Mouse (Mus musculus) spleen, postnatal 10 days (tissue): ENCODE data around the gene Gm8773.
A peak's percentile ranks its signal among the peaks of the same experiment; 100 is the strongest.

Experiments
- DNase-seq, 2 experiments: peaks; one replicate each; pipeline ENCODE4 v3.0.0; 2021 to 2022; ENCODE audit warnings: low spot score in 2 of 2

Gene Gm8773

DNA sequence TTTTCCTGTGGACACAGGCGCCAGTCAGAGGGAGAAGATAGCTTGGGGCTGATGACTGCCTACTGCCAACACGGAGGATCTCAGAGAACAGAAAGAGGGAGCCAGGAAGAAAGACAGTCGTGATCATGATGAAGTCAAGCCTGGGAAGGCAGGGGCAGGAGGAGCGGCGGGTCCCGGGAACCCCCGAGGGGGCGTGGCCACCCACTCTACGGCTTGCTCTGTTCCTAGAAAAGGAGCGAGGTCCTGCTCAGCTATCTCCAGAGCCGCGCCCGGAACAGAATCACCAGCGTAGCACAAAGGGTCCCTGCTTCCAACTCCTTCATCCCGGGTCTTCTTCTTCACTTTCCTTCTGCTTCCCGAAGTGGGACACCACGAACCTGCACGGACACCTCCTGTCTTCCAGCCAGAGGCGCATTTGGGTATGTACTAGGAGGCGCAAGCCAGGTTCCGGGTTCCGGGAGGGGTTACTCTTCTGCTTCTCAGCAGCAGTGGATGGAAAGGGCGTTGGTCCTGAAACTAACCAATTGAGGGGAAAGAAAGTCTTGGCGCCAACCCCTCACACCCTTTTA is at the start of gene Gm8773:
TSS of gene Gm8773 (plus strand) at position 51 of the 569 bp plus-strand sequence.
- DNase-seq, result no peak

DNA sequence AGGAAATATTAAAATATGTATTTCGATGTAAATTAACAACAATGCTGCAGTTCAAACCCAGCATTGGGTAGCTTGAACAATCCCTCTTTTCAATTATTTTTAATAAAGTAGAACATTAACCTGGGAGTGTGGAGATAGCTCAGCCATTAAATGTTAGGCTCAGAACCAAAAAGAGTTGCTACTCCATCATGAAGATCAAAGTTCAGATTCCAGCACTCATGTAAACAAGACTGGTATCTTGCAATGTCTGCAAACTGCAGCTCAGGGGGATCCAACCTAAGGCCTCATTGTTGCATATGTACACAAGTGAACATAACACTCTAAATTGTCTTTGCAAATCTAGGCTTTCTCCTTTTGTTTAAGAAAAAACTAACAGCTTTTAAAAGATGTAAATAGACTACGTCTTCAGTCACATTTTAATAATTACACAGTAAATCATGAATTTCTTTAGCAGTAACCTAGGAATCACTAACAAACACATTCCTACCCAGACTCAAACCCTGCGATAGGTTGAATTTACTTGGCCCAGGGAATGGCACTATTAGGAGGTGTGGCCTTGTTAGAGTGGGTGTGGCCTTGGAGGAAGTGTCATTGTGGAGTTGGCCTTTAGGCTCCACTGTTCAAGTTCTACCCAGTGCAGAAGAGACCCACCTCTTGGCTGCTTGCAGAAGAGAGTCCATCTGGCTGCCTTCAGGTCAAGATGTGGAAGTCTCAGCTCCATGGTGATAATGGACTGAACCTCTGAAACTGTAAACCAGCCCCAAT is 39.8 kb upstream of the Gm8773 start:
- DNase-seq, result no peak

DNA sequence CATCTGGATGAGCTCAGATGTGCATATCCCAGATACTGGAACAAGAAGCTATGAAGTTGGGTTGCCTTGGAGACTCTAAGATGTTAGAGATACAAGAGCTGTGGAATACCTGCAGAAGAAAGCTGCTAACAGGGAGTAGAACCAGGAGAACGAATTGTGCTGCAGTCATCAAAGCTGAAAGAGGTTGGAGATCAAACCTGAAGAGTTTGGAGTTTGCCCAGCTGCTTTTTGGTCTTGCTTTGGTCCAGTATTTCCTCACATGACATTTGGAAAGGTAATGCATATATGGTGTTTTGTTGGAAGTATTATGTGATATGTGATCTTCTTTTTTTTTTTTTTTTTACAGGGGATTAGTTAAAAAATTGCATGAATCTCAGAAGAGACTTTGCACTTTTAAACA is 37.5 kb upstream of the Gm8773 start:
- no peak for DNase-seq

DNA sequence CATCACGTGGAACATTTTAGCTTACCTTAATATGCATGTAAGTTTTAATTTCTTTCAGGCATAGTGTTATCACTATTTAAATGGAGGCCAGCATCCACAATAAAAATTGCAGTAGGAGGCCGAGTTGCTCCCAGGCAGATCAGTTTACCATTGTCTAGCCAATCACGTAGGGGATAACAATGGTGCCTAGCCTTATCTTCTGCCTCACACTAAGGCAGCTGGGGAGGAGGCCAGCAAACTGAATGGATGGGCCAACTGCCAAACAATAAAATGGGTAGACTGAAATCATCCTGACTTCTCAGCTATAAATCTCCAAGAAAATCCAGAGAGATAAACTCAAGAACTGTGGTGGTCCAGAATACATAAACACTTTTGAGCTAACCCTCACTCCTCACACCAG is 33.8 kb upstream of the Gm8773 start:
- DNase-seq, result no peak

GRCm38 (mm10) chr5:5540385-5540784 is 33.2 kb upstream of the Gm8773 start:
- no peak for DNase-seq

- DNase-seq, result no peak
These were observed 22.5 kb upstream of the Gm8773 start for GRCm38 (mm10) chr5:5551110-5551509.

DNA sequence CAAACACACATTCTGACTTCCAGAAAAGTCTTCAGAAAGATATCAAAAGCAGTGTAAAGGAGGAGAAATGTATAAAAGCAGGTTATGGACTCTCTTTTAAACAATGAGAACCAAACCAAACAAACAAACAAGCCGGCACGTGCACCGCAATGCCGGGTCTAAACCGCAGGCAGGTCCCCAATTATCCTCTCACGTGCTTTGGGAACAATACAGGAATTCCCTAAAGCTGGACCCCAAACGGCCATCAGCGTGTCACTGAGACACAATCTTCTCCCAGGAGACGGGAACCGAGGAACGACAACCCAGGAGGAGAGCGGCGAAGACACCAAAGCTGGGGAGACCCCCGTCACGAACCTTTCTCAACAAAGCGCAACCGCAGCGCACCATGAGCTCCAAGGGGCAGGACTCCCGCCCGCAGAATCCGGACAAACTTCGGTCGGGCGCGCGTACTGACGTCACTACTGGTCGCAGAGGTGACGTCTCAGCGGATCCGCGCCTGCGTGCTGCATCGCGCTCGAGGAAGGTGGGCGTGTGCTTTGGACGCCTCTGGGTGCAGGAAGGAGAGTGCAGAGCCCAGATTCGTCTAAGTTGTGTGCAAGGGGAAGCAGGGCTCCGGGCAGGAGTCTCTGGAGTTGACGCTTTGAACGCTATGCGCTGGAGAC is 14.4 kb upstream of the Gm8773 start, which contains the start of gene Gtpbp10:
TSS of gene Gtpbp10 (minus strand) at position 460 of the 662 bp plus-strand sequence.
- DNase-seq, result peak; percentile 82 to 92

DNA sequence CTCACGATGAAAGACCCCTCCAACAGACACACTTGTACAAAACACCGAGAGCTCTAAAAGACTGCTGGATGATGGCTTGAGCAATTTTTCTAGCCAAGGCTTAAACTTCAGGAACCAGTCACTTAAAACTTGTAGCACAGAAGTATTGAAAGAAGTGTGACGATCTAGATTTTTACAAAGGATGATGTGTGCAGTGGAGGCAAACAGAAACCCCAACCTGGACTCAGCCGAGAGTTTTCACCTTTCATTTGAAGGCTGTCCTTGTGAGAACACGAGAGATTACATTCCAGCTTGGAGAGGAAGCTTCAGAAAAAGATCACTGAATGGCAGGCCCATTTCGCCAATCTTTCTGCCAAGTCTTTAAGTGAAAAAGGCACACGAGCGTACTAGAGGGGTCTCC is 13.8 kb upstream of the Gm8773 start:
- DNase-seq, result no peak

- DNase-seq, result no peak
These were observed 12.4 kb upstream of the Gm8773 start for GRCm38 (mm10) chr5:5561041-5561706.

DNA sequence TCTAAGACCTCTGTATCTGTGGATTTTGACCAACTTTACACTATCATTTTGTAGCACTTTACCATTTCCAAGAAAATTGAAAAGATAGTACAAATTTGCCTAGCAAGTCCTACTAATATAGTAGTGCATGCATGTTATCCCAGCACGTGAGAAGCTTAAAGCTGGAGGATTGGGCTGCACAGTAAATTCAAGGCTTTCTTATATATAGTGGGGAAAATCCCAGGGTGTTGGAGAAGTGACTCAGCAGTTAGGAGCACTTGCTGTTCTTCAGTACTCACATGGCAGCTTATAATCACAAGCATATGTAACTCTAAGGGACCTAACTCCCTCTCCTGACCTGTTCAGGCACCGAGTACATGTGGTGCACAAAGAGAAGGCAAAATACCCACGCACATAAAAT is 11.2 kb upstream of the Gm8773 start:
- DNase-seq, result no peak

GRCm38 (mm10) chr5:5587686-5588085 is 14.1 kb downstream of the Gm8773 start:
- DNase-seq, result no peak

GRCm38 (mm10) chr5:5610540-5610939 is 36.9 kb downstream of the Gm8773 start:
- no peak for DNase-seq

DNA sequence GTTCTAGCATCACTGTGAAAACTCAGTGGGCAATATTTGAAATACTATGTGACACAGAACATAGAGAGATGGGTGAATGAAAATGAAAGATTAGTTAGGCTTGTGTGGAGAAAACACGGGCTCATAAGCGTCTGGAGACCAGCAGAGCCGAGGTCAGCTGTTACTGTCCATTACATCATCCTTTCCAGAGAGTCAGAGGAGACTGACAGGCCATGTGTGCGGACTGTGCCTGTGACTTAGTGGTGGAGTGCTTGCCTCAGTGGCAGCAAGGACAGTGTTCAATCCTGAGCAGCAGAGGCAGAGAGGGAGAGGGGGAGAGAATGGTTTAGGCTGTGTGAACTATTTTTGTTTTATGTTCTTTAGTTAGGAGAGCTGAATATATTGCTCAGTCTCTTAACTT is 44.7 kb downstream of the Gm8773 start:
- DNase-seq, result no peak

DNA sequence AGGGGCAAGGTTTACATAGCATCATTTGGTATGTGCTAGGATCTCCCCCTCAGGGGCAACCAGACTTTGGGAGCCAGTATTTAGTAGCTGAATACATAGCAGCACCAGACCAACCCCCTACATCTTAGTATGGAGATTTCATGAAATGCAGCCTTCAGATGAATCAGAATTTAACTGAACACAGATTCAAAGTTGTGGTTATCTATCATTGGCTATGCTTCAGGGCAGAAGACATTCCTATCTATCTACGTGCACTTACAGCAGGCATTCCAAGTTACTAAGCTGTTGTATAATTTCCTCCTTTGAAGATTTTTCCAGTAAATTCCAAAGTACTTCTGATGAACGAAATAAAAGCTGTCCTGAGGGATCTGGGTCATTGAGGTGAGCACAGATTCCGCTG is 51.9 kb downstream of the Gm8773 start:
- no peak for DNase-seq
